Mouse (Mus musculus) testis, postnatal 14 days (tissue): Measurements from ENCODE around the gene Arfgap2.

Source experiments
- DNase-seq: peaks from one replicate; pipeline ENCODE4 v3.0.0; 2021; ENCODE audit warnings: low spot score

The Arfgap2 gene

GRCm38 (mm10) chr2:91308680-91309079, 43.9 kb downstream of the Arfgap2 start:
- peak; percentile 27 for DNase-seq

GRCm38 (mm10) chr2:91309546-91309945, 44.8 kb downstream of the Arfgap2 start:
- DNase-seq: no peak

- peak; percentile 78 for DNase-seq
These were observed 48.0 kb downstream of the Arfgap2 start for GRCm38 (mm10) chr2:91312578-91313311.

GRCm38 (mm10) chr2:91314184-91314583, 49.4 kb downstream of the Arfgap2 start:
- DNase-seq: no peak

- DNase-seq: no peak
These were observed 56.1 kb downstream of the Arfgap2 start for GRCm38 (mm10) chr2:91320559-91321529.

GRCm38 (mm10) chr2:91321923-91322322, 57.1 kb downstream of the Arfgap2 start:
- no peak for DNase-seq

GRCm38 (mm10) chr2:91322490-91322889, 57.7 kb downstream of the Arfgap2 start:
- DNase-seq: no peak

GRCm38 (mm10) chr2:91324346-91324745, 59.6 kb downstream of the Arfgap2 start:
- no peak for DNase-seq

- no peak for DNase-seq
These were observed 60.1 kb downstream of the Arfgap2 start for GRCm38 (mm10) chr2:91324761-91325421.
